Mouse (Mus musculus) forebrain, postnatal 0 days (tissue): ENCODE data around the gene Ano8. TPM values are rescaled to one million over a fixed set of nuclear protein-coding genes. Genes with fewer than 3 reads are reported as not detected.

ENCODE experiments used
- ATAC-seq: fragments of 200-750 bp; cut with Nextera tagmentation; 2 replicates; pipeline ENCODE4 v1.8.0; 2017; ENCODE audit warnings: mild to moderate bottlenecking, moderate library complexity
- DNase-seq: peaks from one replicate; pipeline ENCODE4 v3.0.0-alpha.2; 2015
- H3K27ac ChIP-seq: fragments of 300-500 bp; sonication (generic); 2 replicates; pipeline ENCODE4 v1.5.1; 2014; ENCODE audit warnings: low read depth, mild to moderate bottlenecking, antibody characterized with exemption, low read length, moderate library complexity, mixed read lengths
- H3K27me3 ChIP-seq: fragments of 300-500 bp; sonication (generic); 2 replicates; pipeline ENCODE4 v1.6.1; 2014; ENCODE audit warnings: mild to moderate bottlenecking, low read length, mixed read lengths; ENCODE audit not compliant: insufficient read depth
- H3K36me3 ChIP-seq: fragments of 300-500 bp; sonication (generic); 2 replicates; pipeline ENCODE4 v1.6.1; 2014; ENCODE audit warnings: mild to moderate bottlenecking, moderate library complexity; ENCODE audit not compliant: insufficient read depth
- H3K4me1 ChIP-seq: fragments of 300-500 bp; sonication (generic); 2 replicates; pipeline ENCODE4 v1.6.1; 2014; ENCODE audit warnings: antibody characterized with exemption; ENCODE audit not compliant: insufficient read depth
- H3K4me2 ChIP-seq: fragments of 300-500 bp; sonication (generic); 2 replicates; pipeline ENCODE4 v1.6.1; 2014; ENCODE audit warnings: low read depth, mild to moderate bottlenecking, moderate library complexity
- H3K4me3 ChIP-seq: fragments of 300-500 bp; sonication (generic); 2 replicates; pipeline ENCODE4 v1.5.1; 2014; ENCODE audit warnings: low read depth, low read length, mixed read lengths
- H3K9ac ChIP-seq: fragments of 300-500 bp; sonication (generic); 2 replicates; pipeline ENCODE4 v1.6.1; 2014; ENCODE audit warnings: mild to moderate bottlenecking
- H3K9me3 ChIP-seq: fragments of 300-500 bp; sonication (generic); 2 replicates; pipeline ENCODE4 v1.6.1; 2016; ENCODE audit warnings: low read length
- CTCF ChIP-seq: sonication (generic); IDR thresholded peaks from 2 replicates; pipeline ENCODE4 v1.5.1; 2016; ENCODE audit warnings: antibody characterized with exemption, control low read depth, low read depth
- WGBS: fragments of 180-500 bp; shearing (Covaris S2); extraction: QIAGEN DNeasy Blood & Tissue Kit; methylation state at CpG from one replicate; pipeline ENCODE4 v1.1.7; 2014; 5-methylcytosine and 5-hydroxymethylcytosine counted together
- polyA plus RNA-seq: library from polyadenylated mRNA; unstranded; fragments of >200 nt; fragmentation: Nextera tagmentation; extraction: Ambion mirVana; gene quantifications from 2 replicates; pipeline ENCODE4 v1.2.1, GENCODE M21; 2015
- total RNA-seq: library from RNA; depleted of rRNA; stranded (reverse); fragments of >200 nt; gene quantifications from 2 replicates; pipeline ENCODE4 v1.2.3, GENCODE M21; 2014

Ano8 gene
- total and polyA plus RNA-seq, 2 experiments from 2014 or later: 7.7 to 82.2 TPM

- no peak for TF ChIP-seq CTCF
- H3K27me3 ChIP-seq: no peaks in the 10 kb centered on the region
- peak overlapping the region; percentile 90 for H3K27ac ChIP-seq
- peaks cover 31% of the 10 kb centered on the region for H3K36me3 ChIP-seq
- ATAC-seq (peak; percentile 75), DNase-seq (peak; percentile 85)
- peak overlapping the region; percentile 75 for H3K4me3 ChIP-seq
- H3K4me1 ChIP-seq: peaks cover 15% of the 10 kb centered on the region
- H3K4me2 ChIP-seq: peak overlapping the region; percentile 86
- peak overlapping the region; percentile 77 for H3K9ac ChIP-seq
- WGBS: under 1% methylated on average over 24 of the region's 24 CpGs
- H3K9me3 ChIP-seq: no peaks in the 10 kb centered on the region
Observed at GRCm38 (mm10) chr8:71469411-71469810, 16.4 kb downstream of the Ano8 start.

GRCm38 (mm10) chr8:71468916-71469315 lies 16.8 kb downstream of the Ano8 start, which contains the start of gene Dda1:
TSS of gene Dda1 (plus strand) at chr8:71469199.
- ATAC-seq (peak; percentile 92), DNase-seq (peak; percentile 99)
- no peaks in the 10 kb centered on the region for H3K9me3 ChIP-seq
- H3K36me3 ChIP-seq: peaks cover 26% of the 10 kb centered on the region
- peak within 1 kb of the TSS; percentile 75 for H3K4me3 ChIP-seq
- H3K4me1 ChIP-seq: peaks cover 18% of the 10 kb centered on the region
- no peaks in the 10 kb centered on the region for H3K27me3 ChIP-seq
- peak within 1 kb of the TSS; percentile 77 for H3K9ac ChIP-seq
- peak within 1 kb of the TSS; percentile 90 for H3K27ac ChIP-seq
- H3K4me2 ChIP-seq: peak within 1 kb of the TSS; percentile 86
- no peak for TF ChIP-seq CTCF
- WGBS: 0% methylated on average over 42 of the region's 52 CpGs

- WGBS: 85% methylated on average over 1 of the region's 1 CpGs
- no peak overlapping the region for H3K4me2 ChIP-seq
- H3K4me3 ChIP-seq: no peak overlapping the region
- ATAC-seq (no peak), DNase-seq (no peak)
- H3K9ac ChIP-seq: no peak overlapping the region
- H3K9me3 ChIP-seq: no peaks in the 10 kb centered on the region
- H3K4me1 ChIP-seq: peaks cover 20% of the 10 kb centered on the region
- H3K27me3 ChIP-seq: no peaks in the 10 kb centered on the region
- no peak for TF ChIP-seq CTCF
- peaks cover 18% of the 10 kb centered on the region for H3K36me3 ChIP-seq
- no peak overlapping the region for H3K27ac ChIP-seq
Observed at GRCm38 (mm10) chr8:71468001-71468400, 17.8 kb downstream of the Ano8 start.

GRCm38 (mm10) chr8:71467201-71467600 lies 18.6 kb downstream of the Ano8 start:
- no peaks in the 10 kb centered on the region for H3K9me3 ChIP-seq
- 91% methylated on average over 2 of the region's 2 CpGs for WGBS
- no peak overlapping the region for H3K4me3 ChIP-seq
- no peak for DNase-seq
- H3K4me1 ChIP-seq: peaks cover 26% of the 10 kb centered on the region
- no peaks in the 10 kb centered on the region for H3K27me3 ChIP-seq
- no peak overlapping the region for H3K27ac ChIP-seq
- H3K4me2 ChIP-seq: no peak overlapping the region
- TF ChIP-seq CTCF: no peak
- ATAC-seq: no peak
- peaks cover 13% of the 10 kb centered on the region for H3K36me3 ChIP-seq
- H3K9ac ChIP-seq: no peak overlapping the region

GRCm38 (mm10) chr8:71466198-71466597 lies 19.6 kb downstream of the Ano8 start:
- Histone ChIP-seq H3K36me3 (peaks cover 4% of the 10 kb centered on the region), H3K4me2 (no peak overlapping the region), H3K27ac (no peak overlapping the region), H3K4me3 (no peak overlapping the region), H3K4me1 (peaks cover 28% of the 10 kb centered on the region), H3K9ac (no peak overlapping the region), H3K9me3 (no peaks in the 10 kb centered on the region), H3K27me3 (no peaks in the 10 kb centered on the region)
- no peak for TF ChIP-seq CTCF
- 91% methylated on average over 5 of the region's 5 CpGs for WGBS
- ATAC-seq: no peak
- no peak for DNase-seq

GRCm38 (mm10) chr8:71465733-71466132 lies 20.0 kb downstream of the Ano8 start:
- H3K27me3 ChIP-seq: no peaks in the 10 kb centered on the region
- ATAC-seq: no peak
- no peaks in the 10 kb centered on the region for H3K9me3 ChIP-seq
- H3K4me2 ChIP-seq: peak overlapping the region; percentile 94
- peaks cover 6% of the 10 kb centered on the region for H3K36me3 ChIP-seq
- no peak for DNase-seq
- H3K4me1 ChIP-seq: peaks cover 28% of the 10 kb centered on the region
- H3K4me3 ChIP-seq: peak overlapping the region; percentile 70
- H3K9ac ChIP-seq: peak overlapping the region; percentile 58; the same call in 1 of the 2 replicates
- no peak overlapping the region for H3K27ac ChIP-seq
- TF ChIP-seq CTCF: no peak
- WGBS: 81% methylated on average over 8 of the region's 8 CpGs

GRCm38 (mm10) chr8:71464513-71465500 lies 21.0 kb downstream of the Ano8 start, which contains the start of gene Mrpl34:
TSS of gene Mrpl34 (plus strand) at chr8:71464959.
- under 1% methylated on average over 59 of the region's 59 CpGs for WGBS
- H3K4me3 ChIP-seq: peak within 1 kb of the TSS; percentile 70

More at GRCm38 (mm10) chr8:71464513-71465500, 21.0 kb downstream of the Ano8 start, which contains the start of gene Mrpl34:
- peak; percentile 100 for DNase-seq
- peaks cover 11% of the 10 kb centered on the region for H3K36me3 ChIP-seq
- peak within 1 kb of the TSS; percentile 94 for H3K4me2 ChIP-seq
- H3K27ac ChIP-seq: peak within 1 kb of the TSS; percentile 82
- peak; percentile 98 for TF ChIP-seq CTCF
- ATAC-seq: peak; percentile 60
- H3K4me1 ChIP-seq: peaks cover 21% of the 10 kb centered on the region
- H3K9me3 ChIP-seq: no peaks in the 10 kb centered on the region
- peak within 1 kb of the TSS; percentile 89 for H3K9ac ChIP-seq
- no peaks in the 10 kb centered on the region for H3K27me3 ChIP-seq
